ENCODE assay signal across 8 mouse cellular contexts in genomic region chr3:108257831-108258500, GRCm38 (mm10). TPM values are rescaled to one million over a fixed set of nuclear protein-coding genes. Genes with fewer than 3 reads are reported as not detected.
DNase-seq lines count a peak whose midpoint lies in the region; ATAC-seq and TF ChIP-seq lines count a peak whose summit lies in the region.

No protein-coding gene starts in this region.

- peak overlapping the region; percentile 80 for H3K4me2 ChIP-seq in heart, embryonic 15.5 days
- H3K4me2 ChIP-seq in hindbrain, embryonic 11.5 days (replicated peaks; ENCODE audit: low read depth, low read length), result peak overlapping the region; percentile 76
- H3K4me2 ChIP-seq in midbrain, embryonic 12.5 days (replicated peaks), result peak overlapping the region; percentile 86

- peak overlapping the region; percentile 95 for H3K9ac ChIP-seq in heart, embryonic 15.5 days
- peak overlapping the region; percentile 78 for H3K9ac ChIP-seq in hindbrain, embryonic 11.5 days (ENCODE audit: low read depth, low read length)
- H3K9ac ChIP-seq in midbrain, embryonic 12.5 days (replicated peaks), result peak overlapping the region; percentile 87

- TF ChIP-seq CTCF in G1E (IDR thresholded peaks at IDR 0.05; ENCODE audit: low read depth, low read length), result no peak
- no peak for TF ChIP-seq CTCF in thymus, adult 2 months (IDR thresholded peaks at IDR 0.05; ENCODE audit: borderline replicate concordance, control insufficient read depth, extremely low read depth, insufficient read depth, low read length, poor library complexity)

- ATAC-seq in heart, embryonic 15.5 days (replicated peaks; ENCODE audit: insufficient number of reproducible peaks, insufficient read depth, low FRiP score, low read depth), result no peak
- no peak for ATAC-seq in G1E (ENCODE audit: extremely low read depth, insufficient number of reproducible peaks, low FRiP score, poor library complexity, severe bottlenecking)
- no peak for ATAC-seq in hindbrain, embryonic 11.5 days (ENCODE audit: low FRiP score)
- ATAC-seq in midbrain, embryonic 12.5 days (ENCODE audit: low FRiP score, low read depth), result no peak

- no peaks in the 10 kb centered on the region for H3K9me3 ChIP-seq in heart, embryonic 15.5 days (replicated peaks)
- H3K9me3 ChIP-seq in G1E (replicated peaks), result no peaks in the 10 kb centered on the region
- H3K9me3 ChIP-seq in hindbrain, embryonic 11.5 days (ENCODE audit: control insufficient read depth, low read length), result no peaks in the 10 kb centered on the region
- no peaks in the 10 kb centered on the region for H3K9me3 ChIP-seq in midbrain, embryonic 12.5 days

- no peak for TF ChIP-seq POLR2A in thymus, adult 2 months (IDR thresholded peaks at IDR 0.05; ENCODE audit: control insufficient read depth, extremely low read depth, insufficient read depth, low read length, poor library complexity)

- H3K27ac ChIP-seq in heart, embryonic 15.5 days, result 0 out of 2 replicates have a peak overlapping the region, but pooled peaks have one; percentile 55
- H3K27ac ChIP-seq in hindbrain, embryonic 11.5 days (ENCODE audit: low read depth, low read length), result no peak overlapping the region
- H3K27ac ChIP-seq in midbrain, embryonic 12.5 days (replicated peaks), result no peak overlapping the region
- H3K27ac ChIP-seq in thymus, adult 2 months (ENCODE audit: control insufficient read depth, insufficient read depth, low read length), result no peak overlapping the region

- H3K4me3 ChIP-seq in heart, embryonic 15.5 days, result peak overlapping the region; percentile 97
- H3K4me3 ChIP-seq in G1E (ENCODE audit: low read depth, low read length), result peak overlapping the region; percentile 85
- peak overlapping the region; percentile 84 for H3K4me3 ChIP-seq in hindbrain, embryonic 11.5 days (ENCODE audit: low read depth, low read length)
- H3K4me3 ChIP-seq in midbrain, embryonic 12.5 days, result peak overlapping the region; percentile 97
- H3K4me3 ChIP-seq in thymus, adult 2 months (ENCODE audit: control insufficient read depth, insufficient read depth, low read length), result no peak overlapping the region

- H3K27me3 ChIP-seq in heart, embryonic 15.5 days, result no peaks in the 10 kb centered on the region
- H3K27me3 ChIP-seq in G1E (ENCODE audit: insufficient read depth, low read length), result no peaks in the 10 kb centered on the region
- no peaks in the 10 kb centered on the region for H3K27me3 ChIP-seq in hindbrain, embryonic 11.5 days (ENCODE audit: control insufficient read depth, insufficient read depth, low read length)
- no peaks in the 10 kb centered on the region for H3K27me3 ChIP-seq in midbrain, embryonic 12.5 days
- H3K27me3 ChIP-seq in thymus, adult 2 months (ENCODE audit: control insufficient read depth, insufficient read depth, low read length), result no peaks in the 10 kb centered on the region

- WGBS in heart, embryonic 15.5 days, result 56% methylated on average over 3 of the region's 3 CpGs
- 74% methylated on average over 3 of the region's 3 CpGs for WGBS in hindbrain, embryonic 11.5 days
- 88% methylated on average over 3 of the region's 3 CpGs for WGBS in midbrain, embryonic 12.5 days
- 15% methylated on average over 3 of the region's 3 CpGs for WGBS in thymus, adult 2 months

- no peak for DNase-seq in heart, postnatal 4 days
- no peak for DNase-seq in G1E (ENCODE audit: low spot score)
- no peak for DNase-seq in hindbrain, embryonic 11.5 days (ENCODE audit: low spot score)
- DNase-seq in thymus, adult 2 months, result no peak
- DNase-seq in cerebellum, adult 18-20 months, result no peak
- no peak for DNase-seq in gastrocnemius, adult 8-10 months (ENCODE audit: low spot score in 2 of 2)

- H3K4me1 ChIP-seq in heart, embryonic 15.5 days (replicated peaks), result peaks cover 18% of the 10 kb centered on the region
- H3K4me1 ChIP-seq in G1E (ENCODE audit: insufficient read depth, low read depth, low read length), result peaks cover 25% of the 10 kb centered on the region
- no peaks in the 10 kb centered on the region for H3K4me1 ChIP-seq in hindbrain, embryonic 11.5 days (replicated peaks; ENCODE audit: control insufficient read depth, insufficient read depth, low read length)
- H3K4me1 ChIP-seq in midbrain, embryonic 12.5 days, result peaks cover 27% of the 10 kb centered on the region
- H3K4me1 ChIP-seq in thymus, adult 2 months (replicated peaks; ENCODE audit: control insufficient read depth, insufficient read depth, low read length), result no peaks in the 10 kb centered on the region

- H3K36me3 ChIP-seq in heart, embryonic 15.5 days, result peaks cover 10% of the 10 kb centered on the region
- peaks cover 35% of the 10 kb centered on the region for H3K36me3 ChIP-seq in G1E (replicated peaks)
- H3K36me3 ChIP-seq in hindbrain, embryonic 11.5 days (ENCODE audit: control insufficient read depth, insufficient read depth, low read length), result no peaks in the 10 kb centered on the region; the same call in 1 of the 2 replicates
- peaks cover 11% of the 10 kb centered on the region for H3K36me3 ChIP-seq in midbrain, embryonic 12.5 days
- peaks cover 10% of the 10 kb centered on the region for H3K36me3 ChIP-seq in thymus, adult 2 months (ENCODE audit: control insufficient read depth, insufficient read depth, low read length)

RNA-seq across cellular contexts. Expression of gene Psma5, which starts 1.2 kb away (rescaled TPM):
- 174 and 197 TPM in 2 replicates for polyA plus RNA-seq in heart, embryonic 15.5 days (2015; fragmentation: Nextera tagmentation; extraction: Ambion mirVana)
- 10 to 100 TPM; 77.4 to 81.8 TPM for total RNA-seq in heart, postnatal 4 days (2021)
- total RNA-seq in G1E (2014; fragmentation: Nextera tagmentation) (57.5 and 59.5 TPM in 2 replicates), G1E (2017) (297 and 331 TPM in 2 replicates)
- 3.8 and 4.9 TPM in 2 replicates for polyA plus RNA-seq in G1E (2012)
- polyA plus RNA-seq in hindbrain, embryonic 11.5 days (2014; fragmentation: Nextera tagmentation; extraction: Ambion mirVana), result 275 and 296 TPM in 2 replicates
- 220 and 232 TPM in 2 replicates for polyA plus RNA-seq in midbrain, embryonic 12.5 days (2016; fragmentation: Nextera tagmentation; extraction: Ambion mirVana)
- polyA plus RNA-seq in thymus, adult 2 months (2012; rRNA removed), result 57.5 and 71.3 TPM in 2 replicates
- total RNA-seq in gastrocnemius, adult 8-10 months (2022), result 10 to 100 TPM; 57.8 to 63.3 (median 60.8) TPM

RNA-seq across cellular contexts. Expression of gene Sort1, which starts 25.9 kb away (rescaled TPM):
- polyA plus RNA-seq in heart, embryonic 15.5 days (2015; fragmentation: Nextera tagmentation; extraction: Ambion mirVana), result 10.2 and 13.9 TPM in 2 replicates
- 10 to 100 TPM; 28.9 to 32.3 TPM for total RNA-seq in heart, postnatal 4 days (2021)
- total RNA-seq in G1E (2014; fragmentation: Nextera tagmentation) (4.1 and 5.2 TPM in 2 replicates), G1E (2017) (2.3 TPM in 2 replicates)
- polyA plus RNA-seq in G1E (2012), result 1.1 and 1.3 TPM in 2 replicates
- 20.2 and 27.5 TPM in 2 replicates for polyA plus RNA-seq in hindbrain, embryonic 11.5 days (2014; fragmentation: Nextera tagmentation; extraction: Ambion mirVana)
- 31.2 and 38.5 TPM in 2 replicates for polyA plus RNA-seq in midbrain, embryonic 12.5 days (2016; fragmentation: Nextera tagmentation; extraction: Ambion mirVana)
- 16.0 and 16.5 TPM in 2 replicates for polyA plus RNA-seq in thymus, adult 2 months (2012; rRNA removed)
- total RNA-seq in gastrocnemius, adult 8-10 months (2022), result 10 to 100 TPM; 50.2 to 56.6 (median 53.5) TPM

RNA-seq across cellular contexts. Expression of gene Sypl2, which starts 31.5 kb away (rescaled TPM):
- polyA plus RNA-seq in heart, embryonic 15.5 days (2015; fragmentation: Nextera tagmentation; extraction: Ambion mirVana), result 2.0 and 2.2 TPM in 2 replicates
- total RNA-seq in heart, postnatal 4 days (2021), result 1 to 10 TPM; 2.6 to 4.1 TPM
- total RNA-seq in G1E (2014; fragmentation: Nextera tagmentation) (not detected in 2 replicates), G1E (2017) (0.06 and 0.11 TPM in 2 replicates)
- polyA plus RNA-seq in G1E (2012), result not detected in 2 replicates
- 0.47 and 0.59 TPM in 2 replicates for polyA plus RNA-seq in hindbrain, embryonic 11.5 days (2014; fragmentation: Nextera tagmentation; extraction: Ambion mirVana)
- polyA plus RNA-seq in midbrain, embryonic 12.5 days (2016; fragmentation: Nextera tagmentation; extraction: Ambion mirVana), result 1.3 and 2.0 TPM in 2 replicates
- 0.40 and 0.62 TPM in 2 replicates for polyA plus RNA-seq in thymus, adult 2 months (2012; rRNA removed)
- total RNA-seq in gastrocnemius, adult 8-10 months (2022), result 100 to 1,000 TPM; 240 to 296 (median 244) TPM

RNA-seq across cellular contexts. Expression of gene Atxn7l2, which starts 47.2 kb away (rescaled TPM):
- 5.8 and 9.0 TPM in 2 replicates for polyA plus RNA-seq in heart, embryonic 15.5 days (2015; fragmentation: Nextera tagmentation; extraction: Ambion mirVana)
- total RNA-seq in heart, postnatal 4 days (2021), result 1 to 10 TPM; 6.9 to 7.7 TPM
- total RNA-seq in G1E (2014; fragmentation: Nextera tagmentation) (8.0 and 8.6 TPM in 2 replicates), G1E (2017) (2.1 and 2.7 TPM in 2 replicates)
- polyA plus RNA-seq in G1E (2012), result 17.0 and 19.7 TPM in 2 replicates
- 16.6 and 19.9 TPM in 2 replicates for polyA plus RNA-seq in hindbrain, embryonic 11.5 days (2014; fragmentation: Nextera tagmentation; extraction: Ambion mirVana)
- polyA plus RNA-seq in midbrain, embryonic 12.5 days (2016; fragmentation: Nextera tagmentation; extraction: Ambion mirVana), result 28.9 and 29.8 TPM in 2 replicates
- polyA plus RNA-seq in thymus, adult 2 months (2012; rRNA removed), result 38.0 and 38.8 TPM in 2 replicates
- 1 to 10 TPM; 5.9 to 7.4 (median 6.6) TPM for total RNA-seq in gastrocnemius, adult 8-10 months (2022)

RNA-seq across cellular contexts. Expression of gene Cyb561d1, which starts 57.0 kb away (rescaled TPM):
- 2.7 and 3.8 TPM in 2 replicates for polyA plus RNA-seq in heart, embryonic 15.5 days (2015; fragmentation: Nextera tagmentation; extraction: Ambion mirVana)
- 1 to 10 TPM; 4.9 to 5.4 TPM for total RNA-seq in heart, postnatal 4 days (2021)
- total RNA-seq in G1E (2014; fragmentation: Nextera tagmentation) (2.9 and 3.9 TPM in 2 replicates), G1E (2017) (6.3 and 6.6 TPM in 2 replicates)
- 2.9 and 3.4 TPM in 2 replicates for polyA plus RNA-seq in G1E (2012)
- 2.4 and 2.6 TPM in 2 replicates for polyA plus RNA-seq in hindbrain, embryonic 11.5 days (2014; fragmentation: Nextera tagmentation; extraction: Ambion mirVana)
- polyA plus RNA-seq in midbrain, embryonic 12.5 days (2016; fragmentation: Nextera tagmentation; extraction: Ambion mirVana), result 5.6 TPM in 2 replicates
- 21.9 and 23.0 TPM in 2 replicates for polyA plus RNA-seq in thymus, adult 2 months (2012; rRNA removed)
- total RNA-seq in gastrocnemius, adult 8-10 months (2022), result 1 to 10 TPM; 3.0 to 3.8 (median 3.4) TPM
